Mouse (Mus musculus): ENCODE data around the gene Ptk7. TPM values are rescaled to one million over a fixed set of nuclear protein-coding genes. Genes with fewer than 3 reads are reported as not detected.

Gene Ptk7
- polyA plus RNA-seq, 1 experiment from 2014 or later: 0.04 TPM

- H3K79me2 ChIP-seq (ENCODE audit: inconsistent target): peaks cover 39% of the 10 kb centered on the region
- no peak overlapping the region for H3K4me3 ChIP-seq (ENCODE audit: inconsistent target)
- 97% methylated on average over 6 of the region's 6 CpGs for WGBS (ENCODE audit: missing documents)
- H3K27ac ChIP-seq: no peak overlapping the region
- peaks cover 28% of the 10 kb centered on the region for H3K36me3 ChIP-seq (ENCODE audit: inconsistent target)
These were observed 77.9 kb downstream of the Ptk7 start for GRCm38 (mm10) chr17:46551369-46551768.

- peaks cover 28% of the 10 kb centered on the region for H3K36me3 ChIP-seq (ENCODE audit: inconsistent target)
- no peak overlapping the region for H3K4me3 ChIP-seq (ENCODE audit: inconsistent target)
- 97% methylated on average over 7 of the region's 7 CpGs for WGBS (ENCODE audit: missing documents)
- no peak overlapping the region for H3K27ac ChIP-seq
- H3K79me2 ChIP-seq (ENCODE audit: inconsistent target): peaks cover 39% of the 10 kb centered on the region
These were observed 78.4 kb downstream of the Ptk7 start for GRCm38 (mm10) chr17:46550904-46551303.

GRCm38 (mm10) chr17:46549642-46550041 lies 79.7 kb downstream of the Ptk7 start:
- Histone ChIP-seq H3K79me2 (ENCODE audit: inconsistent target) (peaks cover 34% of the 10 kb centered on the region), H3K36me3 (ENCODE audit: inconsistent target) (peaks cover 28% of the 10 kb centered on the region), H3K4me3 (ENCODE audit: inconsistent target) (no peak overlapping the region), H3K27ac (no peak overlapping the region)
- WGBS (ENCODE audit: missing documents): 92% methylated on average over 7 of the region's 9 CpGs

GRCm38 (mm10) chr17:46549193-46549592 lies 80.1 kb downstream of the Ptk7 start:
- peaks cover 28% of the 10 kb centered on the region for H3K36me3 ChIP-seq (ENCODE audit: inconsistent target)
- 55% methylated on average over 7 of the region's 8 CpGs for WGBS (ENCODE audit: missing documents)
- H3K79me2 ChIP-seq (ENCODE audit: inconsistent target): peaks cover 29% of the 10 kb centered on the region
- H3K27ac ChIP-seq: no peak overlapping the region
- H3K4me3 ChIP-seq (ENCODE audit: inconsistent target): no peak overlapping the region

- H3K27ac ChIP-seq: no peak overlapping the region
- peaks cover 25% of the 10 kb centered on the region for H3K79me2 ChIP-seq (ENCODE audit: inconsistent target)
- WGBS (ENCODE audit: missing documents): 95% methylated on average over 11 of the region's 11 CpGs
- no peak overlapping the region for H3K4me3 ChIP-seq (ENCODE audit: inconsistent target)
- H3K36me3 ChIP-seq (ENCODE audit: inconsistent target): peaks cover 28% of the 10 kb centered on the region
These were observed 80.6 kb downstream of the Ptk7 start for GRCm38 (mm10) chr17:46548741-46549140.

- peaks cover 28% of the 10 kb centered on the region for H3K36me3 ChIP-seq (ENCODE audit: inconsistent target)
These were observed 81.4 kb downstream of the Ptk7 start for GRCm38 (mm10) chr17:46547923-46548322.

GRCm38 (mm10) chr17:46546995-46547394 lies 82.3 kb downstream of the Ptk7 start:
- peaks cover 9% of the 10 kb centered on the region; the same call in 1 of the 2 replicates for H3K79me2 ChIP-seq (ENCODE audit: inconsistent target)

More at GRCm38 (mm10) chr17:46547923-46548322, 81.4 kb downstream of the Ptk7 start:
- no peak overlapping the region for H3K4me3 ChIP-seq (ENCODE audit: inconsistent target)
- 94% methylated on average over 2 of the region's 3 CpGs for whole genome bisulfite sequencing (ENCODE audit: missing documents)
- H3K27ac ChIP-seq: no peak overlapping the region
- H3K79me2 ChIP-seq (ENCODE audit: inconsistent target): peaks cover 18% of the 10 kb centered on the region; the same call in 1 of the 2 replicates

GRCm38 (mm10) chr17:46546591-46546990 lies 82.7 kb downstream of the Ptk7 start:
- Histone ChIP-seq H3K4me3 (ENCODE audit: inconsistent target) (peak overlapping the region; percentile 54), H3K36me3 (ENCODE audit: inconsistent target) (peaks cover 25% of the 10 kb centered on the region), H3K27ac (no peak overlapping the region), H3K79me2 (ENCODE audit: inconsistent target) (peaks cover 5% of the 10 kb centered on the region; the same call in 1 of the 2 replicates)
- WGBS (ENCODE audit: missing documents): 57% methylated on average over 7 of the region's 7 CpGs

More at GRCm38 (mm10) chr17:46546995-46547394, 82.3 kb downstream of the Ptk7 start:
- Histone ChIP-seq H3K27ac (no peak overlapping the region), H3K36me3 (ENCODE audit: inconsistent target) (peaks cover 28% of the 10 kb centered on the region), H3K4me3 (ENCODE audit: inconsistent target) (no peak overlapping the region)
- WGBS (ENCODE audit: missing documents): 68% methylated on average over 8 of the region's 8 CpGs

GRCm38 (mm10) chr17:46545813-46546564 lies 83.3 kb downstream of the Ptk7 start, which contains the start of gene Cul9:
Cul9 (minus strand) TSS chr17:46546388.
- H3K4me3 ChIP-seq (ENCODE audit: inconsistent target): peak within 1 kb of the TSS; percentile 54

GRCm38 (mm10) chr17:46543661-46544060 lies 85.6 kb downstream of the Ptk7 start:
- H3K79me2 ChIP-seq (ENCODE audit: inconsistent target): no peaks in the 10 kb centered on the region; the same call in 1 of the 2 replicates
- H3K27ac ChIP-seq: no peak overlapping the region
- H3K4me3 ChIP-seq (ENCODE audit: inconsistent target): no peak overlapping the region
- WGBS (ENCODE audit: missing documents): 95% methylated on average over 8 of the region's 12 CpGs
- H3K36me3 ChIP-seq (ENCODE audit: inconsistent target): peaks cover 15% of the 10 kb centered on the region; the same call in 1 of the 2 replicates

More at GRCm38 (mm10) chr17:46545813-46546564, 83.3 kb downstream of the Ptk7 start, which contains the start of gene Cul9:
- H3K27ac ChIP-seq: no peak within 1 kb of the TSS
- H3K79me2 ChIP-seq (ENCODE audit: inconsistent target): no peaks in the 10 kb centered on the region; the same call in 1 of the 2 replicates
- WGBS (ENCODE audit: missing documents): 2% methylated on average over 49 of the region's 49 CpGs
- peaks cover 25% of the 10 kb centered on the region for H3K36me3 ChIP-seq (ENCODE audit: inconsistent target)

GRCm38 (mm10) chr17:46525579-46526307 lies 103.6 kb downstream of the Ptk7 start:
- H3K27ac ChIP-seq: no peak overlapping the region
- H3K4me3 ChIP-seq (ENCODE audit: inconsistent target): no peak overlapping the region
- WGBS (ENCODE audit: missing documents): 67% methylated on average over 9 of the region's 12 CpGs
- H3K36me3 ChIP-seq (ENCODE audit: inconsistent target): peaks cover 13% of the 10 kb centered on the region; the same call in 1 of the 2 replicates
- H3K79me2 ChIP-seq (ENCODE audit: inconsistent target): peaks cover 6% of the 10 kb centered on the region; the same call in 1 of the 2 replicates

GRCm38 (mm10) chr17:46525065-46525464 lies 104.2 kb downstream of the Ptk7 start:
- WGBS (ENCODE audit: missing documents): 96% methylated on average over 10 of the region's 10 CpGs
- Histone ChIP-seq H3K4me3 (ENCODE audit: inconsistent target) (no peak overlapping the region), H3K79me2 (ENCODE audit: inconsistent target) (peaks cover 6% of the 10 kb centered on the region; the same call in 1 of the 2 replicates), H3K36me3 (ENCODE audit: inconsistent target) (peaks cover 13% of the 10 kb centered on the region; the same call in 1 of the 2 replicates), H3K27ac (no peak overlapping the region)

- WGBS (ENCODE audit: missing documents): 87% methylated on average over 21 of the region's 24 CpGs
- peaks cover 6% of the 10 kb centered on the region; the same call in 1 of the 2 replicates for H3K79me2 ChIP-seq (ENCODE audit: inconsistent target)
These were observed 107.2 kb downstream of the Ptk7 start for GRCm38 (mm10) chr17:46521963-46522668.

GRCm38 (mm10) chr17:46521174-46521573 lies 108.1 kb downstream of the Ptk7 start:
- 89% methylated on average over 9 of the region's 9 CpGs for WGBS (ENCODE audit: missing documents)

More at GRCm38 (mm10) chr17:46521963-46522668, 107.2 kb downstream of the Ptk7 start:
- Histone ChIP-seq H3K27ac (no peak overlapping the region), H3K36me3 (ENCODE audit: inconsistent target) (peaks cover 5% of the 10 kb centered on the region; the same call in 1 of the 2 replicates), H3K4me3 (ENCODE audit: inconsistent target) (no peak overlapping the region)

More at GRCm38 (mm10) chr17:46521174-46521573, 108.1 kb downstream of the Ptk7 start:
- peak overlapping the region; percentile 49 for H3K4me3 ChIP-seq (ENCODE audit: inconsistent target)
- peak overlapping the region; percentile 48 for H3K27ac ChIP-seq
- H3K36me3 ChIP-seq (ENCODE audit: inconsistent target): peaks cover 5% of the 10 kb centered on the region; the same call in 1 of the 2 replicates
- H3K79me2 ChIP-seq (ENCODE audit: inconsistent target): peaks cover 6% of the 10 kb centered on the region; the same call in 1 of the 2 replicates

All from macrophage (primary cell).